Mouse (Mus musculus) embryonic facial prominence, embryonic 14.5 days (tissue): ENCODE measurements at regions not wholly inside any gene's neighbourhood (a gene's known extent, or its start where the extent isn't known, plus 50 kb on each side); places are given as distances from the start of the nearest gene placed in this dataset.

Source experiments
- ATAC-seq: fragments of 200-750 bp; cut with Nextera tagmentation; 2 replicates; pipeline ENCODE4 v1.8.0; 2017; ENCODE audit warnings: low read depth, moderate number of reproducible peaks, moderate TSS enrichment
- DNase-seq: peaks from one replicate; pipeline ENCODE4 v3.0.0-alpha.2; 2015; ENCODE audit warnings: low spot score
- H3K27ac ChIP-seq: fragments of 300-500 bp; sonication (generic); replicated peaks from 2 replicates; pipeline ENCODE4 v1.5.1; 2014; ENCODE audit warnings: low read depth, mild to moderate bottlenecking, low read length, moderate library complexity
- H3K27me3 ChIP-seq: fragments of 300-500 bp; sonication (generic); replicated peaks from 2 replicates; pipeline ENCODE4 v1.6.1; 2014; ENCODE audit warnings: low read length; ENCODE audit not compliant: control insufficient read depth, insufficient read depth
- H3K36me3 ChIP-seq: fragments of 300-500 bp; sonication (generic); 2 replicates; pipeline ENCODE4 v1.6.1; 2014; ENCODE audit warnings: low read length, mixed read lengths; ENCODE audit not compliant: control insufficient read depth, insufficient read depth
- H3K4me1 ChIP-seq: fragments of 300-500 bp; sonication (generic); 2 replicates; pipeline ENCODE4 v1.6.1; 2014; ENCODE audit warnings: antibody characterized with exemption, low read length; ENCODE audit not compliant: control insufficient read depth, insufficient read depth
- H3K4me2 ChIP-seq: fragments of 300-500 bp; sonication (generic); 2 replicates; pipeline ENCODE4 v1.6.1; 2014; ENCODE audit warnings: low read depth, mild to moderate bottlenecking, low read length, moderate library complexity, mixed read lengths
- H3K4me3 ChIP-seq: fragments of 300-500 bp; sonication (generic); 2 replicates; pipeline ENCODE4 v1.5.1; 2014; ENCODE audit warnings: low read depth, mild to moderate bottlenecking, low read length
- H3K9ac ChIP-seq: fragments of 300-500 bp; sonication (generic); 2 replicates; pipeline ENCODE4 v1.6.1; 2014; ENCODE audit warnings: low read depth, mild to moderate bottlenecking, low read length, moderate library complexity, mixed read lengths
- H3K9me3 ChIP-seq: fragments of 300-500 bp; sonication (generic); 2 replicates; pipeline ENCODE4 v1.6.1; 2016; ENCODE audit warnings: low read length; ENCODE audit not compliant: control insufficient read depth
- whole genome bisulfite sequencing: fragments of 180-500 bp; shearing (Covaris S2); extraction: QIAGEN DNeasy Blood & Tissue Kit; methylation state at CpG from one replicate; pipeline ENCODE4 v1.1.7; 2014; 5-methylcytosine and 5-hydroxymethylcytosine counted together

- Histone ChIP-seq H3K27ac (no peak overlapping the region), H3K4me3 (no peak overlapping the region), H3K36me3 (no peaks in the 10 kb centered on the region), H3K4me1 (no peaks in the 10 kb centered on the region), H3K9me3 (no peaks in the 10 kb centered on the region), H3K4me2 (no peak overlapping the region), H3K9ac (no peak overlapping the region), H3K27me3 (no peaks in the 10 kb centered on the region)
- ATAC-seq (no peak), DNase-seq (peak; percentile 78)
- WGBS = 30% methylated on average over 2 of the region's 2 CpGs
Measured at GRCm38 (mm10) chr14:112895561-112895960, 418.8 kb upstream of the Tpm3-rs7 start.

GRCm38 (mm10) chr14:112901171-112901570 is 413.2 kb upstream of the Tpm3-rs7 start:
- DNase-seq = no peak
- WGBS = 56% methylated on average over 1 of the region's 1 CpGs
- Histone ChIP-seq H3K27me3 (no peaks in the 10 kb centered on the region), H3K4me3 (no peak overlapping the region), H3K4me1 (no peaks in the 10 kb centered on the region), H3K4me2 (no peak overlapping the region), H3K36me3 (no peaks in the 10 kb centered on the region), H3K9me3 (no peaks in the 10 kb centered on the region), H3K27ac (no peak overlapping the region), H3K9ac (no peak overlapping the region)
- no peak for ATAC-seq

GRCm38 (mm10) chr14:112917148-112917547 is 397.3 kb upstream of the Tpm3-rs7 start:
- 85% methylated on average over 1 of the region's 1 CpGs for WGBS
- no peak overlapping the region for H3K9ac ChIP-seq
- no peaks in the 10 kb centered on the region for H3K36me3 ChIP-seq
- no peak overlapping the region for H3K27ac ChIP-seq
- no peaks in the 10 kb centered on the region for H3K4me1 ChIP-seq
- H3K4me2 ChIP-seq = no peak overlapping the region
- no peaks in the 10 kb centered on the region for H3K9me3 ChIP-seq
- ATAC-seq (no peak), DNase-seq (no peak)
- no peak overlapping the region for H3K4me3 ChIP-seq
- H3K27me3 ChIP-seq = no peaks in the 10 kb centered on the region
